Mouse (Mus musculus): ENCODE results near the gene Lrrc63. TPM values are rescaled to one million over a fixed set of nuclear protein-coding genes. Genes with fewer than 3 reads are reported as not detected.

The Lrrc63 gene
- total RNA-seq, 2 experiments from 2014 or later: 0.18 TPM; not detected in 1

GRCm38 (mm10) chr14:75052451-75052850 is 78.2 kb downstream of the Lrrc63 start:
- intact Hi-C loops (cut with DNase I): no loop called here

GRCm38 (mm10) chr14:75045184-75045583 is 85.5 kb downstream of the Lrrc63 start:
- no peak for DNase-seq (ENCODE audit: low spot score in 2 of 2)
- intact Hi-C loops (cut with DNase I): no loop called here

More at GRCm38 (mm10) chr14:75052451-75052850, 78.2 kb downstream of the Lrrc63 start:
- no peak for DNase-seq (ENCODE audit: low spot score in 2 of 2)

- intact Hi-C loops (cut with DNase I): no loop called here
- DNase-seq (ENCODE audit: low spot score in 2 of 2): no peak
These were observed 95.2 kb downstream of the Lrrc63 start for GRCm38 (mm10) chr14:75035431-75035830.

Other genes with a start within 250 kb of the Lrrc63 start
- 10 to 100 TPM; 20.7 to 25.4 TPM for gene Lrch1, start 183.0 kb downstream of the Lrrc63 start, total RNA-seq (2021)
- gene Rubcnl, start 114.9 kb downstream of the Lrrc63 start, total RNA-seq (2021): 1 to 10 TPM; 1.3 to 1.5 TPM
- 1 to 10 TPM; 8.5 to 8.7 TPM for gene Lcp1, start 220 bp upstream of the Lrrc63 start, total RNA-seq (2021)
- not detected for gene Cpb2, start 111.4 kb upstream of the Lrrc63 start, total RNA-seq (2021)
- gene Zc3h13, start 153.5 kb upstream of the Lrrc63 start, total RNA-seq (2021): 10 to 100 TPM; 52.1 to 55.3 TPM